Mouse (Mus musculus) hindbrain, embryonic 12.5 days (tissue): ENCODE measurements around the gene Krt23. TPM values are rescaled to one million over a fixed set of nuclear protein-coding genes. Genes with fewer than 3 reads are reported as not detected.

Experiments
- ATAC-seq: fragments of 200-750 bp; cut with Nextera tagmentation; 2 replicates; pipeline ENCODE4 v1.8.0; 2017; ENCODE audit warnings: moderate TSS enrichment; ENCODE audit not compliant: low FRiP score
- H3K27ac ChIP-seq: fragments of 300-500 bp; sonication (generic); 2 replicates; pipeline ENCODE4 v1.5.1; 2016; ENCODE audit warnings: mild to moderate bottlenecking
- H3K27me3 ChIP-seq: fragments of 300-500 bp; sonication (generic); 2 replicates; pipeline ENCODE4 v1.6.1; 2016; ENCODE audit warnings: mild to moderate bottlenecking
- H3K36me3 ChIP-seq: fragments of 300-500 bp; sonication (generic); 2 replicates; pipeline ENCODE4 v1.6.1; 2016; ENCODE audit warnings: mild to moderate bottlenecking
- H3K4me1 ChIP-seq: fragments of 300-500 bp; sonication (generic); 2 replicates; pipeline ENCODE4 v1.6.1; 2016
- H3K4me2 ChIP-seq: fragments of 300-500 bp; sonication (generic); replicated peaks from 2 replicates; pipeline ENCODE4 v1.6.1; 2016; ENCODE audit warnings: mild to moderate bottlenecking
- H3K4me3 ChIP-seq: fragments of 300-500 bp; sonication (generic); 2 replicates; pipeline ENCODE4 v1.5.1; 2016; ENCODE audit warnings: mild to moderate bottlenecking
- H3K9ac ChIP-seq: fragments of 300-500 bp; sonication (generic); 2 replicates; pipeline ENCODE4 v1.6.1; 2016; ENCODE audit warnings: mild to moderate bottlenecking, moderate library complexity
- H3K9me3 ChIP-seq: fragments of 300-500 bp; sonication (generic); replicated peaks from 2 replicates; pipeline ENCODE4 v1.6.1; 2016; ENCODE audit warnings: mild to moderate bottlenecking
- WGBS: fragments of 180-500 bp; shearing (Covaris S2); methylation state at CpG from one replicate; pipeline ENCODE4 v1.1.7; 2016; 5-methylcytosine and 5-hydroxymethylcytosine counted together
- polyA plus RNA-seq: library from polyadenylated mRNA; unstranded; fragments of >200 nt; fragmentation: Nextera tagmentation; extraction: Ambion mirVana; gene quantifications from 2 replicates; pipeline ENCODE4 v1.2.1, GENCODE M21; 2016

Gene Krt23
- polyA plus RNA-seq = 0.22 TPM in 1 of 2 replicates, not detected in the other

DNA sequence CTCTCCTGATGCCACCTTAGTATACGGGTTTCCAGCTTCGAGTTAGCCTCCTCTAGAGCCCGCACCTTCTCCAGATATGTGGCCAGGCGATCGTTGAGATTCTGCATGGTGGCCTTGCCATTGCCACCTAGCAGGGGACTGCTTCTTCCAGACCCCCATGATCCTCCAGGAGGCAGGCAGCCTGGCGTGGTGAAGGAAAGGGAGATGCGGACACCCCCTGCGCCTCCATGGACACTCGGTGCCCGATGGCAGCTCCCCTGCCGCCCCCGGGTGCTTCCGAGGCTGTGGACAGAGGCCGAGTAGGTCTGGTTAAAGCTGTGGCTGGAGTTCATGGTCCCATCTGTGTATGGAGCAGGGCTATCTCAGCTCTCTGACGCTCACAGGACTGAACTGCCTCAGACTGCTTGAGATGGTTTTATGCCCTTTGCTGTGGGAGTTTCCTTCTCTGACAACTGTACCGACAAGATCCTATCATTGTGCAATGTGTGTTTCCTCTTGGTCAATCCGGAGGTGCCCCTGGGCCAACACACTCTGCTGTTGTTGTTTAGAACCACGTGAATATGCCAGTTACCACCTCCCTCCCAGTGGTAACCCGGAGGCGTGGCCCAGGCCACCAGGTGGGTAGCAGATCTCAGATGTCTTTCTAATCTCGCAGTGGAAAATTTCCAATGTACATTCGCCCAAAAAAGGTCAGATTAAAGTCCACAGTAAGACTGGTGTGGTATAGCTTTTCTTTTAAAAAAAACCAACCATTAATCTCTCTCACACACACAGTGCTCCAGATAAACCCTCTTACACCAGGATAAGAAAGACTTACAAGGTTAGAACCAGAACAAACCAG, at the start of gene Krt23:
Gene Krt23 (minus strand): TSS at position 405 of the 841 bp plus-strand sequence.
- peaks cover 5% of the 10 kb centered on the region; the same call in 1 of the 2 replicates for H3K4me1 ChIP-seq
- H3K27me3 ChIP-seq = no peaks in the 10 kb centered on the region
- H3K36me3 ChIP-seq = no peaks in the 10 kb centered on the region
- no peak within 1 kb of the TSS for H3K4me3 ChIP-seq
- no peak within 1 kb of the TSS for H3K27ac ChIP-seq
- no peak within 1 kb of the TSS for H3K9ac ChIP-seq
- H3K4me2 ChIP-seq = no peak within 1 kb of the TSS
- WGBS = 85% methylated on average over 22 of the region's 22 CpGs
- ATAC-seq = no peak
- no peaks in the 10 kb centered on the region for H3K9me3 ChIP-seq

DNA sequence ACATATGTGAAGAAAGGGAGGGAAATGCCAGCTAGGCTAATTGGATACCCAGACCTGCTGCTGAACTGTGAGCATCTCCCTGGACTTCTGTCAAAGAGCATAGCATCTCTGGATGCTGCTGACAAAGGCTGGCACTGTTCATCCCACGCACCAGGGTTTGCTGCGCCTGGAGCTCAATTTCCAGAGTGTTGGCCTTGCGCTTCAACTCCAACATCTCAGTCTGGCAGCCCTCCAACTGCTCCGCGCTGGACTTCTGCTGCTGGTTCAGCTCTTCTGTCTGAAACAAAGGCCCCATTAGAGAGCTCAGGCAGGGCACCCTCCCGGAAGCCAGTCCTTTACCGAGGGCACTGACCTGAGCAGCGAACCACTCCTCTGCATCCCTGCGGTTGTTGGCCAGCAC, 46.8 kb upstream of the Krt23 start:
- H3K27me3 ChIP-seq = no peaks in the 10 kb centered on the region
- H3K27ac ChIP-seq = no peak overlapping the region
- H3K9ac ChIP-seq = no peak overlapping the region
- 63% methylated on average over 9 of the region's 9 CpGs for WGBS
- H3K4me2 ChIP-seq = no peak overlapping the region; the same call in 1 of the 2 replicates
- no peaks in the 10 kb centered on the region for H3K9me3 ChIP-seq
- ATAC-seq = no peak
- no peaks in the 10 kb centered on the region for H3K36me3 ChIP-seq
- H3K4me1 ChIP-seq = no peaks in the 10 kb centered on the region
- no peak overlapping the region for H3K4me3 ChIP-seq

DNA sequence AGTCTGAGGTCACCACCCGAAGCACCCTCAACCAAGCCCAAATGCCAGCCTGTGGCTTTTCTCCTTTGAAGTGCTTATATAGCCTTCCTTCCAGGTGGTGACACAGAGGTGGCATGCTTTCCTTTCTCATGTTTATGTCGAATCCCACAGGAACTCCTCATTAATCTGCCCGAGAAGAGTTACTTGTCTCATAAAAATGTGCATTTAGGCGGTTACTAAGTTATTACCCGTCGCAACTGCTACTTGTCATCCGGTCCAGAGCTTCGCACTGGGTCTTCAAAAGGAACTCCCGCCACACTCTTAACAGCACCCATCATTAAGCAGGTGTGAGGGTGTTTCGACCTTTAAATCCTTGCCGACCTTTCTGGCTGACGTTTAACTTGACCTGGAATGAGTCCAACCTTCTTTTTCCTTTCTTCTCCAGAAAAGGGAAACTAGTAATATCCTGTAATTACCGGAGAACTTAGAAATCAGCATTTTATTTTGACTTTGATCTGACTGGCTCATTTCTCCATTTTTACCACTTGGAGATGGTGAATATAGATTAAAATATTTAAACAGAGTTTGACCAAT, 28.4 kb upstream of the Krt23 start, which contains the start of gene Krt39:
Gene Krt39 (minus strand): TSS at position 51 of the 573 bp plus-strand sequence.
- Histone ChIP-seq H3K4me2 (no peak within 1 kb of the TSS), H3K27ac (no peak within 1 kb of the TSS), H3K4me1 (no peaks in the 10 kb centered on the region), H3K4me3 (no peak within 1 kb of the TSS), H3K9ac (no peak within 1 kb of the TSS), H3K36me3 (no peaks in the 10 kb centered on the region), H3K27me3 (no peaks in the 10 kb centered on the region), H3K9me3 (no peaks in the 10 kb centered on the region)
- WGBS = 89% methylated on average over 13 of the region's 13 CpGs
- no peak for ATAC-seq

DNA sequence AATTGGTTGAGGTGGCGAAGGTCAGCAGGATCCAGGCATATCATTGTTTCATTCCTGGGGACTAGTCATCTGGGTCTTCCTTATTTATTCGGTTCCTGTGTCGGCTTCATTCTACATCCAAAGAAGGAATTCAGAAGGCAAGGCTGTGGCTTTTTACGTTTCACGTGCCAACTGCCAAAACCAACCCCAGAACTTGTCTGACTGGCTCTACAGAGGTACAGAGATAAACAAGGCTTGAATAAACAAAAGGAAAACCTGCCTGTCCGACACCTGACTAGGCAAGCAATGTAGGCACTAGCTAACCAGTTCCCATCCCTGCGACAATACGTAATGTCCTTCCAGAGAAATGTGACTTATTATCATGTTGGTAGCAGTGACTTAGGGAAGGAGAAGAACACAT, 21.2 kb upstream of the Krt23 start:
- no peaks in the 10 kb centered on the region for H3K27me3 ChIP-seq
- H3K4me1 ChIP-seq = no peaks in the 10 kb centered on the region
- 88% methylated on average over 8 of the region's 8 CpGs for WGBS

DNA sequence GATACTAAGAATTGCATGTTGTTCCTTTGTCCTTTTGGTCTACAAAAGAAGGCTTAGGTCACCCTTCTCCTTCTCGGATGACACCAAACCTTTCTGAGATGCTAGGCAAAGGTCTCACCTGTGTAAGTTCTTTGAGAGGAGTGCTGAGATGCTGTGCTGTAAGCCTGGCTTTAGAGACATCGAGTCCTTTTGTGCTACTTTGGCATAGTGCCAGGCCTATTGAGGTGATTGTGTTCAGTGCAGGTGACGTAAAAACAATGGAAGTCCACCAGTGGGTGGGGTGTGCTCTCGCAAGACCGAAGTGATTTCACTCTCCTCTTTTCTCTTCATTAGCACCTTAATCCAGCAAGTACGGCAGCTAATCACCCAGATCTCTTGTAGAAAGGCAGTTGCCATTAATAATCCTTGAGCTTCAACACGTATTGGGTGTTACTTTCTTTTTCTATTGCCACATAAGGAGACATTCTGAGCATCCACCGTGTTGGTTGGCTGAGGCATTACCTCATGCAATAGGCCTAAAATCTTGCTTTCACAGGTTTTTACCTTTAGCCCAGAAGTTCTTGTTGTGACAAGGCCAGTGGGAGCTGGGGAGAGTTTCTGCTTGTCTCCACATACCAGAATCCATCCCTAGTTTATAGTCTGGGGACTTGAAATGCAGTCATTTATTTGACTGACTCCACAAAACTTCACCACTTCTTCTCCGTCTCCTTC, 7.3 kb upstream of the Krt23 start:
- no peak for ATAC-seq
- Histone ChIP-seq H3K9me3 (no peaks in the 10 kb centered on the region), H3K4me1 (no peaks in the 10 kb centered on the region), H3K9ac (no peak overlapping the region), H3K27me3 (no peaks in the 10 kb centered on the region), H3K4me3 (no peak overlapping the region), H3K36me3 (no peaks in the 10 kb centered on the region), H3K27ac (no peak overlapping the region), H3K4me2 (no peak overlapping the region)
- 84% methylated on average over 9 of the region's 9 CpGs for WGBS

More for the DNA sequence above, 21.2 kb upstream of the Krt23 start:
- Histone ChIP-seq H3K9me3 (no peaks in the 10 kb centered on the region), H3K9ac (no peak overlapping the region), H3K4me3 (no peak overlapping the region), H3K27ac (no peak overlapping the region), H3K36me3 (no peaks in the 10 kb centered on the region), H3K4me2 (no peak overlapping the region)
- no peak for ATAC-seq

DNA sequence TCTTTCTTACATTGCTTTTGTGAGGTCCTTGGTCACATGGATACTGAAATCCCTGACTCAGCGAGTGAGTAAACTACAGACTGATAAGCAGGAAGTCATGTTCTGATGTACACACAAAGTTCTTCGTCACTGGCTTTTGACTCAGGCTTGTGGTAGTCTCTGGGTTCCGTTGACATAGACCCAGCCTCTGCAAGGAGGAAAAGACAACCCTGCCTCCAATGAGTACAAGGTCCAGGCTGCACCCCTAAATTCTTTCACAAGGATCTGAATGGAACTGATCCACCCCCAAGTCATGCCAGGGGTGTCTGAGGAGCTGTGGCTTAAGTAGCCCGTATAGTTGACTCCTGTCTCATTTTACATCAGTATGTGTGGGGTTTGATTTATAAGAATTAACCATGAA, 3.5 kb upstream of the Krt23 start:
- no peak overlapping the region for H3K27ac ChIP-seq
- H3K27me3 ChIP-seq = no peaks in the 10 kb centered on the region
- H3K36me3 ChIP-seq = no peaks in the 10 kb centered on the region
- no peak overlapping the region for H3K4me3 ChIP-seq
- H3K4me1 ChIP-seq = no peaks in the 10 kb centered on the region
- WGBS = 84% methylated on average over 4 of the region's 4 CpGs
- no peak overlapping the region for H3K9ac ChIP-seq
- H3K9me3 ChIP-seq = no peaks in the 10 kb centered on the region
- H3K4me2 ChIP-seq = no peak overlapping the region
- ATAC-seq = no peak

DNA sequence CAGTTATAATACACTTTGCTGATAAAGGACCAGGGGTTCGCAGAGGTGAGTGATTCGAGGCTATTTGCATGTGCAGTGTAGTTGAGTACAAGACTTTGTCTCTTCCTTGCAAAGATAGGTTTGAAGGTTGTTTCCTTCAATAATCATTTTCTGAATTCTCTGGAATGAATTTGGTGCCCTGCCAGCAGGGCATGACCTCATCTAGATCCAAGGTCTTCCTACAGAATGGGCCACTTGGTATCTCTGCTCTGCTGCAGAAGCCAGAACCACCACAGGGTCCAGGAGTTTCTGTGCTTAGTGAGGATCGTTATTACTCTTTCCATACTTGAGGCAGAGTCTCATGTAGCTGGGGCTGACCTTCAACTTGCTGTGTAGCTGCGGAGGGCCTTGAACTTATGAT, 1.8 kb upstream of the Krt23 start:
- Histone ChIP-seq H3K36me3 (no peaks in the 10 kb centered on the region), H3K9ac (no peak overlapping the region), H3K9me3 (no peaks in the 10 kb centered on the region), H3K27me3 (no peaks in the 10 kb centered on the region), H3K4me2 (no peak overlapping the region), H3K4me3 (no peak overlapping the region), H3K4me1 (no peaks in the 10 kb centered on the region), H3K27ac (no peak overlapping the region)
- WGBS = 96% methylated on average over 4 of the region's 4 CpGs
- no peak for ATAC-seq

DNA sequence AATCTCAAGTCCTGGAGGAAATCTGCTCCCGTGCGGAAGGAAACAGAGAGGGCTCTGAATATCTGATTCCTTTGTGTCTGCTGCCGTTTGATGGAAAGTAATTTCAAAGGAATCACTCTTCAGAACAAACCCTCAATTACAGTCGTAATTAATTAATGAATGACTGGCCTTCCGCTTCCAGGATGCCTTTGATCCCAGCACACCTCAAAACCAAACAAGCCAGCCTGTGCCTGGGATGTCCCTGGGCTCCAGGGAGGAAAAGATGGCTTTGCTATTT, 575 bp upstream of the Krt23 start:
- Histone ChIP-seq H3K4me1 (peaks cover 5% of the 10 kb centered on the region; the same call in 1 of the 2 replicates), H3K9me3 (no peaks in the 10 kb centered on the region), H3K36me3 (no peaks in the 10 kb centered on the region), H3K4me2 (no peak overlapping the region), H3K9ac (no peak overlapping the region), H3K4me3 (no peak overlapping the region), H3K27me3 (no peaks in the 10 kb centered on the region), H3K27ac (no peak overlapping the region)
- 52% methylated on average over 5 of the region's 5 CpGs for WGBS
- ATAC-seq = no peak

DNA sequence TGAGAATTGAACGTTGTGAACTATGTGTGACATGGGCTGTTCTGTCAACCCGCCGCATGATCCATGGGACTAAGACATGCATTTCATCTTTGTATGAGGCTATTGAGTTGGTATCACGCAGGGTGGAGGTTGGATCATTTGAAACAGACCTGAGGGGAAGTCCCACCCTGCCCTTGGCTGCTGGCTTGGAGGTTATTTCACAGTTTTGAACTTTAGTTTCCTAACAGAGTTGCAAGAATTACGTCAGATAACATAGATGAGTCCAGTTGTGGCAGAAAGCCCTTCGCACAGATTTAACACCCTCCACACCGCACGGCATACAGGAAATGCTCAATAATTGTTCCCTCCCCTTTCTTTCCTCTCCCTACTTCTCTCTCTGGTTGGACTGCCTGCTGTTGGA, 1.9 kb downstream of the Krt23 start:
- no peak for ATAC-seq
- H3K27ac ChIP-seq = no peak overlapping the region
- peaks cover 5% of the 10 kb centered on the region; the same call in 1 of the 2 replicates for H3K4me1 ChIP-seq
- H3K4me2 ChIP-seq = no peak overlapping the region
- no peaks in the 10 kb centered on the region for H3K36me3 ChIP-seq
- H3K4me3 ChIP-seq = no peak overlapping the region
- H3K9ac ChIP-seq = no peak overlapping the region
- no peaks in the 10 kb centered on the region for H3K9me3 ChIP-seq
- 82% methylated on average over 8 of the region's 8 CpGs for WGBS
- no peaks in the 10 kb centered on the region for H3K27me3 ChIP-seq

DNA sequence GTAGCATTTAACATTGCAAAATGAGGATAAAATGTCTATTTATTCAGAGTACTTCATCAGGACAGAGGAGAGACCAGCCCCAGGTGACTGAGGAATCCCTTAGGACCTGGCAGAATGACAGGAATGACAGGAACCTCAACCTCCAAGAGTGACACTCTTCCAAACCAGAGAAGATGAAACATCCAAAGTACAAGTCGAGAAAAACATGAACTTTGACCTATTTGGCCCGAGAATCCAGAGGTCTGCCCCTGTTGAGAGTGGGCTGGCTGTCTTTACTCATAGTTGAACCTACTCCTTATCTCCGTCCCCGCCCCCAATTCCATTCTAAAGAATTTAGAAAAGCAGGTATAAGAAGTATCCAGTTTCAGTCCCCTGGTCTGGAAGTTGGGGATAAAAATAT, 2.3 kb downstream of the Krt23 start:
- WGBS = 60% methylated on average over 4 of the region's 4 CpGs
- Histone ChIP-seq H3K4me3 (no peak overlapping the region), H3K4me1 (peaks cover 5% of the 10 kb centered on the region; the same call in 1 of the 2 replicates), H3K9ac (no peak overlapping the region), H3K36me3 (no peaks in the 10 kb centered on the region), H3K9me3 (no peaks in the 10 kb centered on the region), H3K27ac (no peak overlapping the region), H3K4me2 (no peak overlapping the region), H3K27me3 (no peaks in the 10 kb centered on the region)
- ATAC-seq = no peak

DNA sequence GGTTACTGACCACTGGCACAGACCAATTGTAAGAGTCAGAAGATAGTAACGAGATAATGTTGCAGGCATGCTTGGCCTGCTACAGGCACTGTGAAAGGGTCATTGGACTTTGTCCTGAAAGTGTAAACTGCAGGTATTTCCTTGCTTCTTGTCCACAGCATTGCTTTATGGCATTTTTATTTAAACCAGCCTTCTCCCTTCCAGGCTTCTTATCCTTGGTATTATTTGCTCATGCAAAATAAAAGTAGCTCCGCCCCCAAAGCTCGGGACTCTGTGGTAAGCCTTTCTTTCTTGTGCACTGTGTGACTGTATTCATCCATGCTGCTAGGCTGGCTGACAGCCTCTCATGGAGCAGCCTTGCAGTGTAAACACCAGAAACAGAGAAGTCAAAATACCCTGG, 3.7 kb downstream of the Krt23 start:
- Histone ChIP-seq H3K27ac (no peak overlapping the region), H3K4me3 (no peak overlapping the region), H3K36me3 (no peaks in the 10 kb centered on the region), H3K4me1 (peaks cover 5% of the 10 kb centered on the region; the same call in 1 of the 2 replicates), H3K4me2 (no peak overlapping the region), H3K27me3 (no peaks in the 10 kb centered on the region), H3K9me3 (no peaks in the 10 kb centered on the region), H3K9ac (no peak overlapping the region)
- WGBS = 44% methylated on average over 3 of the region's 3 CpGs
- ATAC-seq = no peak

DNA sequence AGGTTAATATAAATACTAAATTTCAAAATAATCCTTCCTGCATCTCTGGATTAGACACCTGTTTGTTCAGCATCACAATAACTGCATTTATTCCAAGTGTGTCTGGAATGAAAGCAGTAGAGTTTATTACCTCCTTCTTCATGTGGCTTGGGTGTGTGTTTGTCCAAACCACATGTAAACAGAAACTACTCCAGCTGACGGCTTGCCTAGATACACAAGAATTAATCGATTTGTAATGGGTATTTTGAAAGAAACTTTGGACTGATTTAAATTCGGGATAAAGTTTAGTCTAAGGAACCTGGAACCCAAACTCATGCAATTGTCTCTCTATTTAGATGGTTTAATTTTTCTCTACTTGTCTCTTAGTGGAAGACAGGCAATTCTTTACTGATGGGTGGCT, 18.0 kb downstream of the Krt23 start:
- Histone ChIP-seq H3K4me3 (no peak overlapping the region), H3K4me1 (no peaks in the 10 kb centered on the region), H3K4me2 (no peak overlapping the region), H3K27ac (no peak overlapping the region), H3K36me3 (no peaks in the 10 kb centered on the region), H3K27me3 (no peaks in the 10 kb centered on the region), H3K9me3 (no peaks in the 10 kb centered on the region), H3K9ac (no peak overlapping the region)
- WGBS = 83% methylated on average over 3 of the region's 3 CpGs
- ATAC-seq = no peak
